Mouse (Mus musculus): ENCODE measurements around the gene Cfap54. TPM values are rescaled to one million over a fixed set of nuclear protein-coding genes. Genes with fewer than 3 reads are reported as not detected.

The Cfap54 gene
- polyA plus RNA-seq (2015; fragmentation: Nextera tagmentation; extraction: Ambion mirVana), result 1.3 and 2.2 TPM in 2 replicates

GRCm38 (mm10) chr10:93081133-93081779 lies at the start of gene Cfap54:
TSS of gene Cfap54 (minus strand) at chr10:93081618.
- H3K9ac ChIP-seq (replicated peaks), result peak within 1 kb of the TSS; percentile 49
- WGBS, result under 1% methylated on average over 34 of the region's 34 CpGs
- peak; percentile 90 for ATAC-seq (ENCODE audit: low FRiP score)
- H3K9me3 ChIP-seq (replicated peaks), result no peaks in the 10 kb centered on the region
- H3K4me2 ChIP-seq, result peak within 1 kb of the TSS; percentile 79
- no peaks in the 10 kb centered on the region for H3K36me3 ChIP-seq
- no peak within 1 kb of the TSS for H3K27ac ChIP-seq (replicated peaks)
- no peaks in the 10 kb centered on the region for H3K27me3 ChIP-seq (replicated peaks)
- peak within 1 kb of the TSS; percentile 55 for H3K4me3 ChIP-seq (replicated peaks)
- H3K4me1 ChIP-seq, result peaks cover 22% of the 10 kb centered on the region

DNA sequence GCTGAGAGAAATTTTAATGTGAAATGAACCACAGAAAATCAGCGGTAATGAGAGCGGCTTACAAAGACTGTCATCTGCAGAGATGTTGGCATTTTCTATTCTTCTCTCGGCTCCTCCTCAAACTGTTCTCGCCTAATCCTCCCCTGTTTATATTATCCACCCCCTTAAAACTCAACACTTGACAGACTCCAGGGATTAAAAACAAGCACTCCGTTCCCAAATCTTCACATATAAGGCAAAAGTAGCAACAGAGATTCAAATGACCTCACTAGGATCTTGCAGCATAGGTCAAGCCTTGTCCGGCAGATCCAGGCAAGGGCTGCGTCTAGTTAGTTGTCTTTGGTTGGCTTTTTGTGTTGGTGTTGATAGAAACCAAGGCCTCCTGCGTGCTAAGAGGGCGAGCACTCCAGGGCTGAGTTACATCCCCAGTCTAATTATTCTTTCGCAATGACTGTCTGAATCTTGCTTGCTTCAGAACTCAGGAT lies 49.1 kb upstream of the Cfap54 start:
- Histone ChIP-seq H3K4me2 (no peak overlapping the region), H3K4me1 (no peaks in the 10 kb centered on the region), H3K27ac (replicated peaks) (no peak overlapping the region), H3K27me3 (replicated peaks) (no peaks in the 10 kb centered on the region), H3K4me3 (replicated peaks) (no peak overlapping the region), H3K36me3 (no peaks in the 10 kb centered on the region), H3K9me3 (replicated peaks) (no peaks in the 10 kb centered on the region), H3K9ac (replicated peaks) (no peak overlapping the region)
- WGBS, result 80% methylated on average over 10 of the region's 10 CpGs
- ATAC-seq (ENCODE audit: low FRiP score), result no peak

DNA sequence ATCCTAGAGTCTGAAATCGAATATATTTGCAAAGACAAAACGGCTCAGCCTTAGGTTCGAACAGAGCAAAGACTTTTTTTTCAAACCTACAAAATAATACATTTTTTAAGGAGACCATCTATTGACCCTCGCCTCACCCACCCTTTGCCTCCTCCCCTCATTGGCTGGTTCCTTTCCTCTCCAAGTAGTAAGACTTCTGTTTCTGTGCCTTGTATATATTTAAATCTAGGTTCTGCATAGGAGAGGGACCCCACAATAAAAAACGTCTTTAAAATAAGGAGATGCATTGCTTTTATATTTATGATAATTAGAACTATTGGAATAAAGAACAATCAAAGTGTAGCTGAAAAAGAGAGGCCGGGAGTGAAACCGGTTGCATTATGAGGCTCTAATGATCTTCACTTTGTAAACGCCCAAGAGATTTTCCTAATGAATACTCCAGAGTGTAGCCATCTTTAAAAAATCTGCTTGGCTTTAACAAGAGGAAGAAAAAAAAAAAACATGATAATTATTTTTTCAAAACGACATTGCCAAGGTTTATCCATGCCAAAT lies 48.6 kb upstream of the Cfap54 start:
- no peaks in the 10 kb centered on the region for H3K4me1 ChIP-seq
- H3K27me3 ChIP-seq (replicated peaks), result no peaks in the 10 kb centered on the region
- no peak overlapping the region for H3K4me3 ChIP-seq (replicated peaks)
- 67% methylated on average over 9 of the region's 9 CpGs for WGBS
- no peak overlapping the region for H3K4me2 ChIP-seq
- no peak overlapping the region for H3K27ac ChIP-seq (replicated peaks)
- no peaks in the 10 kb centered on the region for H3K36me3 ChIP-seq
- H3K9me3 ChIP-seq (replicated peaks), result no peaks in the 10 kb centered on the region
- ATAC-seq (ENCODE audit: low FRiP score), result no peak
- H3K9ac ChIP-seq (replicated peaks), result no peak overlapping the region

- Histone ChIP-seq H3K9me3 (replicated peaks) (no peaks in the 10 kb centered on the region), H3K4me2 (no peak overlapping the region), H3K27me3 (replicated peaks) (no peaks in the 10 kb centered on the region), H3K9ac (replicated peaks) (no peak overlapping the region), H3K4me1 (no peaks in the 10 kb centered on the region), H3K36me3 (no peaks in the 10 kb centered on the region), H3K27ac (replicated peaks) (no peak overlapping the region), H3K4me3 (replicated peaks) (no peak overlapping the region)
- no peak for ATAC-seq (ENCODE audit: low FRiP score)
- 71% methylated on average over 1 of the region's 1 CpGs for WGBS
These were observed 47.9 kb upstream of the Cfap54 start for GRCm38 (mm10) chr10:93129345-93129744.

DNA sequence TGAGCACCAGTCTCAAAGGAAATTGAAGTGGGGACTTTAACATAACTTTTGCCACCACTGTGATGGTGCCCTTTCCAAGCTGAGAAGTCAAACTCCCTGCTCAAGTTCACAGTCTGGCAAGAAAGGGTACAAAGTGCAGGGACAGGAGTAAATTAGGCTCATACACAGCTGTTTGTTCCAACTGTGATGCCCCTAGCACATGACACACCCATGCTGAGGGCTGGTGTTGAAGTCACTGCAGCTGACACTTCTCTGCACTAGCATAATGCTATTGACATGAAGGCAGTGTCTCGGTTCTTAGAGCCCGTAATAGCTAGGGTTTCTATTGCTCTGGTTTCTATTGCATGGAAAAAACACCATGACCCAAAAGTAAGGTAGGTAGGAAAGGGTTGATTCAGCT lies 47.1 kb upstream of the Cfap54 start:
- Histone ChIP-seq H3K36me3 (no peaks in the 10 kb centered on the region), H3K9ac (replicated peaks) (no peak overlapping the region), H3K4me2 (no peak overlapping the region), H3K4me3 (replicated peaks) (no peak overlapping the region), H3K4me1 (no peaks in the 10 kb centered on the region), H3K27ac (replicated peaks) (no peak overlapping the region), H3K27me3 (replicated peaks) (no peaks in the 10 kb centered on the region), H3K9me3 (replicated peaks) (no peaks in the 10 kb centered on the region)
- 81% methylated on average over 2 of the region's 2 CpGs for WGBS
- ATAC-seq (ENCODE audit: low FRiP score), result no peak

GRCm38 (mm10) chr10:93126025-93126424 lies 44.6 kb upstream of the Cfap54 start:
- no peak for ATAC-seq (ENCODE audit: low FRiP score)
- no peaks in the 10 kb centered on the region for H3K27me3 ChIP-seq (replicated peaks)
- 82% methylated on average over 3 of the region's 3 CpGs for WGBS
- H3K4me1 ChIP-seq, result no peaks in the 10 kb centered on the region
- H3K4me3 ChIP-seq (replicated peaks), result no peak overlapping the region
- H3K36me3 ChIP-seq, result no peaks in the 10 kb centered on the region
- H3K4me2 ChIP-seq, result no peak overlapping the region
- H3K27ac ChIP-seq (replicated peaks), result no peak overlapping the region
- no peaks in the 10 kb centered on the region for H3K9me3 ChIP-seq (replicated peaks)
- no peak overlapping the region for H3K9ac ChIP-seq (replicated peaks)

GRCm38 (mm10) chr10:93123957-93124613 lies 42.7 kb upstream of the Cfap54 start:
- Histone ChIP-seq H3K27ac (replicated peaks) (0 out of 2 replicates have a peak overlapping the region, but pooled peaks have one; percentile 2), H3K4me3 (replicated peaks) (no peak overlapping the region), H3K9ac (replicated peaks) (no peak overlapping the region), H3K4me1 (no peaks in the 10 kb centered on the region), H3K36me3 (no peaks in the 10 kb centered on the region), H3K27me3 (replicated peaks) (no peaks in the 10 kb centered on the region), H3K4me2 (no peak overlapping the region), H3K9me3 (replicated peaks) (no peaks in the 10 kb centered on the region)
- 82% methylated on average over 12 of the region's 12 CpGs for WGBS
- no peak for ATAC-seq (ENCODE audit: low FRiP score)

GRCm38 (mm10) chr10:93123310-93123709 lies 41.9 kb upstream of the Cfap54 start:
- H3K27me3 ChIP-seq (replicated peaks), result no peaks in the 10 kb centered on the region
- no peaks in the 10 kb centered on the region for H3K36me3 ChIP-seq
- H3K9me3 ChIP-seq (replicated peaks), result no peaks in the 10 kb centered on the region
- H3K4me2 ChIP-seq, result no peak overlapping the region
- ATAC-seq (ENCODE audit: low FRiP score), result no peak
- H3K9ac ChIP-seq (replicated peaks), result no peak overlapping the region
- no peak overlapping the region for H3K27ac ChIP-seq (replicated peaks)
- no peak overlapping the region for H3K4me3 ChIP-seq (replicated peaks)
- 80% methylated on average over 4 of the region's 4 CpGs for WGBS
- H3K4me1 ChIP-seq, result no peaks in the 10 kb centered on the region

DNA sequence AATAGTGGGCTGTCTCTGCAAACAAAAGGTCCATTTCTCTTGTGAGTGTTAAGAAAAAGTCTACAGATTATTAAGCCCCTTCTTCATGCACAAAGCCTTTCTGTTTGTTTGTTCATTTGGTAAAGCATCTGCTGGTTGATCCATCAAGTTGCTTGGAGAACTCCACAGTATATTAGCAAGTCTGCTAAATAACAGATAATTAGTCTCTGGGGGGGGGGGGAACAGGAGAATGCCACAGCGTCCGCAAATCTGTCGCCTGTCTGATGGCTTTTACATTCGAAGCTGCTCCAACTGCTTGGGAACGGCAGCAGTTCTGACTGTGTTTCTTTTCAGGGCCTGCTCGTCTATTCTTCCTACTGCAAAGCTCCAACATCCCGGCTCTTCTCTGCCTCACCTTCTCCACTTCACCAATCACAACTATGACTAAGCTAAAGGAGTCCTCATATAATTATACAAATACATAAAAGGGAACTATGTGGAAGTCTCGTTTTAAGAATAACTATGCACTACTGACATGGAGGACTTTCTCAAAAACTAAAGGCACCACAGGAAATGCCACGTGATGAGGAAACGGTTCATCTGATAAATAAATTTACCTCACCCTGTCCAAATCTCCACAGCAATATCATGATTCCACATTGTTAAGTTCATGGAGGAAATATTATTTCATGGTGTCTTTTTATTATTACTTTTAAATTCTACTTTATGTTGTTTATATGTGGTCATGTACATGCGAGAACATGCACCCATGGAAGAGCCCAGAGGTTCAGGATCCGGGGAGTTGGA lies 41.2 kb upstream of the Cfap54 start:
- Histone ChIP-seq H3K9me3 (replicated peaks) (no peaks in the 10 kb centered on the region), H3K9ac (replicated peaks) (no peak overlapping the region), H3K4me1 (no peaks in the 10 kb centered on the region), H3K27me3 (replicated peaks) (no peaks in the 10 kb centered on the region), H3K27ac (replicated peaks) (no peak overlapping the region), H3K4me3 (replicated peaks) (no peak overlapping the region), H3K36me3 (no peaks in the 10 kb centered on the region), H3K4me2 (no peak overlapping the region)
- ATAC-seq (ENCODE audit: low FRiP score), result no peak
- WGBS, result 47% methylated on average over 12 of the region's 12 CpGs

- H3K4me3 ChIP-seq (replicated peaks), result no peak overlapping the region
- H3K9ac ChIP-seq (replicated peaks), result no peak overlapping the region
- no peak for ATAC-seq (ENCODE audit: low FRiP score)
- H3K36me3 ChIP-seq, result no peaks in the 10 kb centered on the region
- no peaks in the 10 kb centered on the region for H3K4me1 ChIP-seq
- no peaks in the 10 kb centered on the region for H3K9me3 ChIP-seq (replicated peaks)
- 90% methylated on average over 6 of the region's 6 CpGs for WGBS
- no peaks in the 10 kb centered on the region for H3K27me3 ChIP-seq (replicated peaks)
- no peak overlapping the region for H3K27ac ChIP-seq (replicated peaks)
- no peak overlapping the region for H3K4me2 ChIP-seq
These were observed 39.9 kb upstream of the Cfap54 start for GRCm38 (mm10) chr10:93121262-93121860.

- H3K4me1 ChIP-seq, result no peaks in the 10 kb centered on the region
- no peak overlapping the region for H3K4me2 ChIP-seq
- H3K4me3 ChIP-seq (replicated peaks), result no peak overlapping the region
- no peaks in the 10 kb centered on the region for H3K9me3 ChIP-seq (replicated peaks)
- no peak overlapping the region for H3K9ac ChIP-seq (replicated peaks)
- no peak for ATAC-seq (ENCODE audit: low FRiP score)
- 56% methylated on average over 5 of the region's 5 CpGs for WGBS
- H3K27ac ChIP-seq (replicated peaks), result 0 out of 2 replicates have a peak overlapping the region, but pooled peaks have one; percentile 24
- no peaks in the 10 kb centered on the region for H3K27me3 ChIP-seq (replicated peaks)
- no peaks in the 10 kb centered on the region for H3K36me3 ChIP-seq
These were observed 38.4 kb upstream of the Cfap54 start for GRCm38 (mm10) chr10:93119809-93120208.

Data from neural tube, embryonic 15.5 days (tissue).